Mouse (Mus musculus): Measurements from ENCODE around the gene Pno1. TPM values are rescaled to one million over a fixed set of nuclear protein-coding genes. Genes with fewer than 3 reads are reported as not detected.

Pno1 gene
- total RNA-seq, 2 experiments from 2014 or later = 43.3 to 45.4 TPM

DNA sequence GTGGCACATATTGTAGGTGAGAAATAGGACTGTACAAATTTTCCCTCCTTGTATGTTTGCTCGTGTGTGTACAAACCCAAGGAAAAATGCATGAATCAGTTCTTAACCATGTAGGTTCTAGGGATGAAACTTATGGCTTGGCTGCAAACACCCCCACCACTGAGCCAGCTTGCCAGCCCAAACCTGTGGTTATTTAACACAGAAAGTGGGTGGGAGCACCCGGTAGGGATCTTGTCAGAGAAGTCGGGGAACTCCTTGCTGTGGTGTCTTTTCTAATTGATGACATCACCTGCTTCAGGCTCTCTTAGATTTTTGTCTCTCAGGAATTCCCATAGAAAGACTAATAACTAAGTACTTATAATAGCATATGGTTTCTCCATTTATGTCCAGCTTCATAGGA, 23.7 kb downstream of the Pno1 start:
- intact Hi-C loops (cut with DNase I; ENCODE audit: low total_unique reads) = no loop called here

DNA sequence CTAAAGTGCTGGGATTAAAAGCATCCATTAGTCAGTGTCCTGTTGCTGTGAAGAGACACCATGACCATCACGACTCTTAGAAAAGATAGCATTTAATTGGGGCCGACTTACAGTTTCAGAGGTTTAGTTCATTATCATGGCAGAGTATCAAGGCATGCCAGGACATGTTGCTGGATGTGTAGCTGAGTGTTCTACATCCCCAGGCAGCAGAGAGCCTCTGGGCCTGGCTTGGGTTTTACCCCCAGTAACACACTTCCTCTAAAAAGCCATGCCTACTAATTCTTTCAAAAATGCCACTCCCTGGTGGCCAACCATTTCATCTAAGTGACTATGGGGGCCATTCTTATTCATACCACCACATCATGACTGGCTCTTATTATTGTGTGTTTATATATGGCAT, 28.2 kb downstream of the Pno1 start:
- no peak for DNase-seq
- intact Hi-C loops (cut with DNase I; ENCODE audit: low total_unique reads) = no loop called here

More for the DNA sequence above, 23.7 kb downstream of the Pno1 start:
- no peak for DNase-seq

- intact Hi-C loops (cut with DNase I; ENCODE audit: low total_unique reads) = no loop called here
Observed at GRCm38 (mm10) chr11:17181807-17182206, 29.6 kb downstream of the Pno1 start, which contains the start of gene Wdr92. Gene Wdr92 (plus strand): TSS chr11:17182107.

DNA sequence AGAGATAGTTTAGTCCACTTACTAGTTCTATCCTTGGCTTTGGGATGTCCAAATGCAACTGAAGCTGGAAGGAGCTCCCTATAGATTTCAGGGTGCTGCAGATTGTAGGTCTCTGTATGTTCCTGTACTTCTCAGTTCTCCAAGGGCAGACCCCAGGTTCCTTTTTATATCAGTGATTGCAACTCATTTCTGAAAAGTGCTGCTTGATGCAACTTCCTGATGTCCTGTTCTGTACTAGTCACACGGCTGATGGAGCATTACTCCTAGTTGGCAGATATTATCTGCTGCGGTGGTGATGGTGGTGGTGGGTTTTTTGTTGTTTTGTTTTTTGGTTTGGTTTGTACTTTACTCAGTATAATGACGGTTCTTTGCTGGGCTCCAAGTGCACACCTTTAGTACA, 30.6 kb downstream of the Pno1 start:
- intact Hi-C loops (cut with DNase I; ENCODE audit: low total_unique reads) = no loop called here

More at GRCm38 (mm10) chr11:17181807-17182206, 29.6 kb downstream of the Pno1 start, which contains the start of gene Wdr92:
- no peak for DNase-seq

DNA sequence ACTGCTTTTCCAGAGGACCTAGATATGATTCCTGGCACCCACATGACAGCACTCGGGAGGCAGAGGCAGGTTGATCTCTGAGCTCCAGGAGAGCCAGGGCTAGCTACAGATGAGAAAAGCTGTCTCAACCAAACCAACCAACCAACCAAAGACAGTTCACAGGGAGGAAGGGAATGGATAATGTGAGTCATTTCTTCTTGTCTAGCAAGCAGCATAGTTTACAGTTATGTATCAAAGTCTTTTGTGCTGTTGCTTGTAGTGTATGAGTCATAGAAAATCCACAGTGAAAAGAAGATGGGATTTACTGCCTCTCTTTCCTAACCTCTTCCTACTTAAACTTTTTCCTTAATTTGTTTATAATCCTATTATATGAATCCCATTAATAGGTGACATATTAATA, 34.7 kb downstream of the Pno1 start:
- no peak for DNase-seq
- intact Hi-C loops (cut with DNase I; ENCODE audit: low total_unique reads) = no loop called here

More for the DNA sequence above, 30.6 kb downstream of the Pno1 start:
- DNase-seq = no peak

DNA sequence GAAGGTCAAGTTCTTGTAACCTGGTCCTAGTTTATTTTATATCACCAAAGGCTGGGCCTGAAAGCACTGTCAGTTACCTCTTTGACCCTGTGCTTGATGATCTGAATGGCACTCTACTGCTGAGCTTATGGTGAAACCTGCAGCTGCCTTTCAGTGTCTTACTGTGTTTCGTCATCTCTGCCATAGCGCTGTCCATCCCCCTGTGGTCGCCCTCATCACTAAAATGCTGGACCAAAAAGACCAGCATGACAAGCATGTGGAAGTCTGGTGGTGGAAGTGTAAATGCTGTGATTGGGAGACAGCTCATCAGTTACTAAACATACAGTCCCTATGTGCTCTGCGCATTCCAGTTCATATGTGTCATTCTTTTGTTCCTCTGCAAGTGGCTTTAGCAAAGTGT, 39.1 kb downstream of the Pno1 start:
- DNase-seq = no peak
- intact Hi-C loops (cut with DNase I; ENCODE audit: low total_unique reads) = no loop called here

DNA sequence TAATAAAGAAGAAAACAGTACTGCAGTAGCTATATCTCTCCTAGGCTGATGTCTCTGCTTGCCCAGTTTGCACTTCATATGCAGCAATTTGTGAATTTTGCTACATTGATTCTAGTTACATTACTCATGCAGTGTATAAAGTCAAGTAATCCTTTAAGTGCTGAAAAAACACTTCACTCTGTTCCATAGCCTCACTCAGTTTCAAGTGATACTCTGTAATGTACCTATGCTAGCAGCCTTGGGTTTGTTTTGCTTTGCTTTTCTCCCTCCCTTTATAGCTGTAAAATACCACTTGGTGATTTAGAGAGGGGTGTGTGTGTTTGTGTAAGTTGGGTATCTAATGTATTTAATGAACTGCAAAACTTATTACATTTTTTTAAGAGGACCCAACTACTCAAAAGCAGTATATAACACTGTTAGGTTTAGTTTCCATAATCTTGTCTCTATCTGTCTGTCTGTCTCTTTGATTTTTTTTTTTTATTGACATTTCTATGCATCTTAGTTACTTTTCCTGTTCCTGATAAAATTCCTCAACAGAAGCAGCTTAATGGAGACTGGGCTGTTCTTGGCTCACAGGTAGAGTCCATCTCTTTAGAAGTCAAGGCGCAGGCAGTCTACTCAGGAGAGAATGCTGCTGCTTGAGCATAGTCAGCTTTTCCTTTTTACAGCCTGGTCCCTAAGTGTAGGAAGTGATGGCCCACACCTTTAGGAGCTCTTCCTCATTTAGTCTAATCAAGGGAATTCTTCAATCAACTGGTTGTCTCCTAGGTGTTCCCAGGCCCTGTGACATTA, 40.2 kb downstream of the Pno1 start:
- intact Hi-C loops (cut with DNase I; ENCODE audit: low total_unique reads) = no loop called here
- DNase-seq = no peak

DNA sequence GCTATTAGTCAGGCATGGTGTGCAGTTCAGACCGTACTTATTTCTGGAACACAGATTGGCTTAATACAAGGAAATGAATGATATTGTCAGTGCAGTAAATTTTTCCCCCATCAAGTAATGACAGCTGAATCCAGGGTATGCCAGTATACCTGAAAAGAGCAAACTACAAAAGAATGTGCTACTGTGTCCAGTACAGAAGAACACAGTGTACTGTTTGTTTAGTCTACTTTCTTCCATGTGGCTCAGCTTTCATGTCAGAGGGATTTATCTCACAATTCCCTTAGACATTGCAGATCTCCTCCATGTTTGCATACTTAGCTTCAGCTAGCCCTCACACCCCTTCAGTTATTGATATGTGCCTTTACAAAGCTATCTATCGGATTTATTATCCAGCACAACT, 42.1 kb downstream of the Pno1 start:
- DNase-seq = no peak
- intact Hi-C loops (cut with DNase I; ENCODE audit: low total_unique reads) = loop anchor here (10.0 kb wide), 1 partner anchor 46 kb away; the partner anchor contains the start of gene Pno1

DNA sequence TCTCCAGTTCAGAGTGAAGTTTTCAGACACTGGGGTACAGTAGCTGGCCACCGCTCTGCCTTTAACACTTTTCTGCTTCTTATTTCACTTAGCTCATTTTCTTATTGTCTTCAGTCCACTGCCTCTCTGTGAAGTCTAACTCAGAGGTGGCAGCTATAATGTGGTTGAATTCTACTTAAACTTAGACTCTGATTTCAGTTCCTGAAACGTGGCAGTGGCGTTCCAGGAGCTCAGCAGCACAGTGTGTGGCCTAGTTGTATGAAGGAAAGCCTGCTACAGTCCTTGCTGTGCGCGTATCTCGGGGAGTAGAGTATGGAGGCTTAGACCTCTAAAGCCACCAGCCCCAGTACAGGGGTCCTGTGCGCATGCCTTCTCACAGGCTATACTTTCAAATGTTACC, 44.7 kb downstream of the Pno1 start:
- no peak for DNase-seq
- intact Hi-C loops (cut with DNase I; ENCODE audit: low total_unique reads) = loop anchor here (10.0 kb wide), 1 partner anchor 48 kb away; the partner anchor contains the start of gene Pno1

- no peak for DNase-seq
- intact Hi-C loops (cut with DNase I; ENCODE audit: low total_unique reads) = loop anchor here (10.0 kb wide), 1 partner anchor 51 kb away; the partner anchor contains the start of gene Pno1
Observed at GRCm38 (mm10) chr11:17163956-17164355, 47.4 kb downstream of the Pno1 start.

DNA sequence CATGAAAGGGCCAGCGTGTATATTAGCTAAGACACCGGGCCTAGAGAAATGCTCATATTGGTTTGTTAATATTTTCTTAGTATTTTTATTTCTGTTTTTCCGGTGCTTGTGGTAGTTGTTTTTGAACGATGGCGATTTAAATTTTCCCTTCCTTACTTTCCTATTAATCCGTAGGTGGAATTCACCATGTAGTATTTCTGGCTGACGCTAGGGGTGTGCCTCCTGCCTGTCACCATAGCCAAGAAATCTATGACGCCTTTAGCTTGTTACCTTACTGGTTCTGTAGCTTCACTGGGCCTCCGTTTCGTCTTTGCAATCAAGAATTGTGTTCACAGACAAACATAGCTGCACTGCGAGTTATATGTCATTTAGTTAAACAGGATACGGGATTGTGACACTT, 51.1 kb downstream of the Pno1 start:
- intact Hi-C loops (cut with DNase I; ENCODE audit: low total_unique reads) = loop anchor here (10.0 kb wide), 1 partner anchor 55 kb away; the partner anchor contains the start of gene Pno1
- DNase-seq = peak; percentile 13

GRCm38 (mm10) chr11:17159738-17160241, 51.6 kb downstream of the Pno1 start:
- peak; percentile 28 for DNase-seq
- intact Hi-C loops (cut with DNase I; ENCODE audit: low total_unique reads) = loop anchor here (10.0 kb wide), 1 partner anchor 55 kb away; the partner anchor contains the start of gene Pno1

- peak; percentile 98 for DNase-seq
- intact Hi-C loops (cut with DNase I; ENCODE audit: low total_unique reads) = no loop called here
Observed at GRCm38 (mm10) chr11:17158858-17159737, 52.3 kb downstream of the Pno1 start, which contains the start of gene Ppp3r1. Gene Ppp3r1 (plus strand): TSS chr11:17159263.

Other genes starting within 250 kb of the Pno1 start
- 1 to 10 TPM; 6.9 to 7.7 TPM for gene Cnrip1, start 160.0 kb downstream of the Pno1 start, total RNA-seq (2021)
- 1 to 10 TPM; 1.6 to 1.9 TPM for gene Plek, start 159.2 kb downstream of the Pno1 start, total RNA-seq (2021)
- gene Ppp3r1, start 52.3 kb downstream of the Pno1 start, total RNA-seq (2021) = 100 to 1,000 TPM; 164 to 178 TPM
- 1 to 10 TPM; 5.0 to 6.6 TPM for gene Wdr92, start 29.5 kb downstream of the Pno1 start, total RNA-seq (2021)
- 10 to 100 TPM; 31.9 to 39.3 TPM for gene C1d, start 46.0 kb upstream of the Pno1 start, total RNA-seq (2021)